Comparison of ENCODE assay signal across 7 mouse cellular contexts in genomic region chr4:139191605-139192498, GRCm38 (mm10). TPM values are rescaled to one million over a fixed set of nuclear protein-coding genes. Genes with fewer than 3 reads are reported as not detected.
DNase-seq lines count a peak whose midpoint lies in the region; ATAC-seq and TF ChIP-seq lines count a peak whose summit lies in the region.

No protein-coding gene starts in this region.

- no peak for DNase-seq in testis, postnatal 10 days (ENCODE audit: low spot score)
- DNase-seq in liver, embryonic 13.5 days = no peak
- DNase-seq in urinary bladder, postnatal 36 days (ENCODE audit: low spot score in 2 of 2) = no peak
- no peak for DNase-seq in frontal cortex, postnatal 36 days (ENCODE audit: low spot score in 2 of 2)
- no peak for DNase-seq in spleen, postnatal 36 days (ENCODE audit: low spot score in 2 of 2)

- peaks cover 15% of the 10 kb centered on the region for H3K4me1 ChIP-seq in testis, adult 2 months (ENCODE audit: control insufficient read depth, insufficient read depth, low read length)
- peaks cover 38% of the 10 kb centered on the region for H3K4me1 ChIP-seq in forebrain, embryonic 12.5 days
- peaks cover 72% of the 10 kb centered on the region for H3K4me1 ChIP-seq in liver, embryonic 13.5 days (replicated peaks)

- no peaks in the 10 kb centered on the region for H3K27me3 ChIP-seq in testis, adult 2 months (ENCODE audit: control insufficient read depth, insufficient read depth, low read length)
- no peaks in the 10 kb centered on the region for H3K27me3 ChIP-seq in forebrain, embryonic 12.5 days
- no peaks in the 10 kb centered on the region for H3K27me3 ChIP-seq in liver, embryonic 13.5 days

- WGBS in forebrain, embryonic 12.5 days = 21% methylated on average over 19 of the region's 19 CpGs
- WGBS in liver, embryonic 13.5 days (ENCODE audit: insufficient replicate concordance) = 8% methylated on average over 19 of the region's 19 CpGs

- no peak for TF ChIP-seq POLR2A in testis, adult 2 months (IDR thresholded peaks at IDR 0.05; ENCODE audit: control insufficient read depth, low read depth, low read length)

- H3K27ac ChIP-seq in testis, adult 2 months (ENCODE audit: control insufficient read depth, insufficient read depth, low read depth, low read length) = peak overlapping the region; percentile 98
- peak overlapping the region; percentile 88 for H3K27ac ChIP-seq in forebrain, embryonic 12.5 days
- peak overlapping the region; percentile 86 for H3K27ac ChIP-seq in liver, embryonic 13.5 days

- peak overlapping the region; percentile 84 for H3K9ac ChIP-seq in forebrain, embryonic 12.5 days
- H3K9ac ChIP-seq in liver, embryonic 13.5 days = peak overlapping the region; percentile 78

- H3K9me3 ChIP-seq in forebrain, embryonic 12.5 days = no peaks in the 10 kb centered on the region
- no peaks in the 10 kb centered on the region for H3K9me3 ChIP-seq in liver, embryonic 13.5 days (replicated peaks)

- peak overlapping the region; percentile 98 for H3K4me2 ChIP-seq in forebrain, embryonic 12.5 days
- peak overlapping the region; percentile 78 for H3K4me2 ChIP-seq in liver, embryonic 13.5 days

- no peaks in the 10 kb centered on the region for H3K36me3 ChIP-seq in testis, adult 2 months (ENCODE audit: control insufficient read depth, insufficient read depth, low read length)
- H3K36me3 ChIP-seq in forebrain, embryonic 12.5 days (replicated peaks) = no peaks in the 10 kb centered on the region
- peaks cover 3% of the 10 kb centered on the region; the same call in 1 of the 2 replicates for H3K36me3 ChIP-seq in liver, embryonic 13.5 days

- H3K4me3 ChIP-seq in testis, adult 2 months (ENCODE audit: control insufficient read depth, low read depth, low read length) = peak overlapping the region; percentile 98
- H3K4me3 ChIP-seq in forebrain, embryonic 12.5 days (replicated peaks) = peak overlapping the region; percentile 97
- H3K4me3 ChIP-seq in liver, embryonic 13.5 days (replicated peaks) = peak overlapping the region; percentile 91

- no peak for ATAC-seq in forebrain, embryonic 12.5 days (ENCODE audit: low FRiP score)
- peak; percentile 76; the same call in 1 of the 2 replicates for ATAC-seq in liver, embryonic 13.5 days (ENCODE audit: low read depth)

- no peak for TF ChIP-seq CTCF in testis, adult 2 months (IDR thresholded peaks at IDR 0.05; ENCODE audit: control insufficient read depth, insufficient read depth, insufficient replicate concordance, low read depth, low read length)

RNA-seq across cellular contexts. Expression of gene Capzb, which starts 0.8 kb away (rescaled TPM):
- polyA plus RNA-seq in testis, adult 2 months (2012; rRNA removed) = 286 and 311 TPM in 2 replicates
- polyA plus RNA-seq in forebrain, embryonic 12.5 days (2016; fragmentation: Nextera tagmentation; extraction: Ambion mirVana) = 307 and 312 TPM in 2 replicates
- 173 and 198 TPM in 2 replicates for polyA plus RNA-seq in liver, embryonic 13.5 days (2015; fragmentation: Nextera tagmentation; extraction: Ambion mirVana)
